Mouse (Mus musculus): Measurements from ENCODE around the gene Slc22a23. TPM values are rescaled to one million over a fixed set of nuclear protein-coding genes. Genes with fewer than 3 reads are reported as not detected.

Gene Slc22a23
- polyA plus RNA-seq, 1 experiment from 2014 or later: 6.0 TPM

DNA sequence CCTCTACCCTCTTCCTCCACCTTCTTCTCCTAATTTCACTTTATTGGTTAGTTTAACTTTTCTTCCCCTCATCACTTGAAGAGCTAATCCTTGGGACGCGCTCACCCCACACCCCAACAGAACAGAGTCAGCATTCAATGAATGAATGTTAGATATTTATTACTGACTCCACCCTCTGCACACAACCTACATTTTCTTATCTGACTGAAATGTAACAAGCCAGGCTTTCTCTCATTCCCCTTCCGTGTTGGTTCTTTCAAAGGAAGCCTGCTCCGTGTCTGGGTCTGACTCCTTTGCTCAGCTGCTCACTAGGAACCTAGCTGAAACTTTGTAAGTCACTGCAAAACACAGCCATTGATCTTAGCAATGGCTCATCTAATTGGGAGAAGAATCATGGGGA lies 1.8 kb upstream of the Slc22a23 start:
- Histone ChIP-seq H3K27me3 (replicated peaks; ENCODE audit: control insufficient read depth, insufficient read depth, low read length) (peaks cover 27% of the 10 kb centered on the region), H3K9me3 (ENCODE audit: control insufficient read depth, low read length) (no peaks in the 10 kb centered on the region), H3K4me2 (ENCODE audit: low read depth, low read length) (no peak overlapping the region), H3K36me3 (ENCODE audit: control insufficient read depth, insufficient read depth, low read length) (no peaks in the 10 kb centered on the region), H3K9ac (ENCODE audit: low read depth, low read length) (no peak overlapping the region), H3K4me1 (ENCODE audit: control insufficient read depth, insufficient read depth, low read length) (peaks cover 5% of the 10 kb centered on the region; the same call in 1 of the 2 replicates), H3K4me3 (ENCODE audit: low read depth, low read length) (no peak overlapping the region), H3K27ac (replicated peaks; ENCODE audit: low read depth, low read length) (no peak overlapping the region)
- WGBS: 62% methylated on average over 4 of the region's 4 CpGs
- DNase-seq (ENCODE audit: low spot score): no peak
- ATAC-seq (ENCODE audit: low read depth): no peak

- H3K27ac ChIP-seq (replicated peaks; ENCODE audit: low read depth, low read length): no peak overlapping the region
- WGBS: 50% methylated on average over 7 of the region's 7 CpGs
- H3K4me3 ChIP-seq (ENCODE audit: low read depth, low read length): no peak overlapping the region
- peaks cover 5% of the 10 kb centered on the region; the same call in 1 of the 2 replicates for H3K4me1 ChIP-seq (ENCODE audit: control insufficient read depth, insufficient read depth, low read length)
- peaks cover 27% of the 10 kb centered on the region for H3K27me3 ChIP-seq (replicated peaks; ENCODE audit: control insufficient read depth, insufficient read depth, low read length)
- ATAC-seq (ENCODE audit: low read depth): no peak
- no peak for DNase-seq (ENCODE audit: low spot score)
- peak overlapping the region; percentile 98; the same call in 1 of the 2 replicates for H3K4me2 ChIP-seq (ENCODE audit: low read depth, low read length)
- no peaks in the 10 kb centered on the region for H3K36me3 ChIP-seq (ENCODE audit: control insufficient read depth, insufficient read depth, low read length)
- no peaks in the 10 kb centered on the region for H3K9me3 ChIP-seq (ENCODE audit: control insufficient read depth, low read length)
- H3K9ac ChIP-seq (ENCODE audit: low read depth, low read length): no peak overlapping the region
These were observed 1.3 kb upstream of the Slc22a23 start for GRCm38 (mm10) chr13:34346238-34346637.

- WGBS: 0% methylated on average over 28 of the region's 101 CpGs
- H3K27me3 ChIP-seq (replicated peaks; ENCODE audit: control insufficient read depth, insufficient read depth, low read length): peaks cover 27% of the 10 kb centered on the region
- peak; percentile 70 for ATAC-seq (ENCODE audit: low read depth)
- H3K4me2 ChIP-seq (ENCODE audit: low read depth, low read length): peak overlapping the region; percentile 98
- H3K4me3 ChIP-seq (ENCODE audit: low read depth, low read length): peak overlapping the region; percentile 79
- H3K27ac ChIP-seq (replicated peaks; ENCODE audit: low read depth, low read length): peak overlapping the region; percentile 28; the same call in 1 of the 2 replicates
- H3K9ac ChIP-seq (ENCODE audit: low read depth, low read length): peak overlapping the region; percentile 82
- no peaks in the 10 kb centered on the region for H3K36me3 ChIP-seq (ENCODE audit: control insufficient read depth, insufficient read depth, low read length)
- peaks cover 5% of the 10 kb centered on the region; the same call in 1 of the 2 replicates for H3K4me1 ChIP-seq (ENCODE audit: control insufficient read depth, insufficient read depth, low read length)
- H3K9me3 ChIP-seq (ENCODE audit: control insufficient read depth, low read length): no peaks in the 10 kb centered on the region
- DNase-seq (ENCODE audit: low spot score): peak; percentile 36
These were observed 430 bp downstream of the Slc22a23 start for GRCm38 (mm10) chr13:34344376-34345127.

DNA sequence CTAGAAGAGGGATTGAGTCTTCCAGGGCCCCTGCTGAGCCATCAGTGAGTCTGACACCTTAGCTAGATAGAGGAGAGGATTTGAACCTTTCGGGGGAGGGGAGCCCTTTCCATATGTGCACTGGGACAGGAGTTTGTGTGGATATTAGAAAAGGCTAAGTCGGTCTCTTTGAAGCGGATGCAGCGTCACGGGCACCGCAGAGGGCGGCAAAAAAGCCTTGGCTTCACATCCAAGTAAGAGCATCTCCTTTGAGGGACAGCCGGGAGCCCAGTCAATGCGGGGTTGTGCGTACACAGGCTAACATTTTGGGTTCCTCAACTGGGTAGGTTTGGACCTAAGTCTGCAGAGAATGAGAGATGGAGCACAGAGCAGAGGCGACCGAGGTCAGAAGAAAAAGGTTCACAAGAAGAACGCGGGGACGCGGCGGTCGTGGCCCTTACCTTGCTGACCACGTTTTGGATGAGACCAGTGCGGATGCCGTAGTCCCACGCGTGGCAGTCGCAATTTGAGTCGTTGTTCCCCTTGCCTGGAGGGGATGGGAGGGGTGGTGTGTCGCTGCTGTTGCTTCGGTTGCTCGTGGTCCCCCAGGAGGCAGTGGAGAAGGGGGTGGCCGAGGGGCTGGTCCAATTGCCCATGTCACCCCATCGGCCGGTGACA lies 1.1 kb downstream of the Slc22a23 start:
- H3K4me2 ChIP-seq (ENCODE audit: low read depth, low read length): peak overlapping the region; percentile 98
- DNase-seq (ENCODE audit: low spot score) (peak; percentile 23), ATAC-seq (ENCODE audit: low read depth) (no peak)
- peaks cover 27% of the 10 kb centered on the region for H3K27me3 ChIP-seq (replicated peaks; ENCODE audit: control insufficient read depth, insufficient read depth, low read length)
- peaks cover 5% of the 10 kb centered on the region; the same call in 1 of the 2 replicates for H3K4me1 ChIP-seq (ENCODE audit: control insufficient read depth, insufficient read depth, low read length)
- no peaks in the 10 kb centered on the region for H3K9me3 ChIP-seq (ENCODE audit: control insufficient read depth, low read length)
- no peaks in the 10 kb centered on the region for H3K36me3 ChIP-seq (ENCODE audit: control insufficient read depth, insufficient read depth, low read length)
- no peak overlapping the region for H3K27ac ChIP-seq (replicated peaks; ENCODE audit: low read depth, low read length)
- WGBS: 1% methylated on average over 29 of the region's 31 CpGs
- H3K9ac ChIP-seq (ENCODE audit: low read depth, low read length): peak overlapping the region; percentile 82
- H3K4me3 ChIP-seq (ENCODE audit: low read depth, low read length): peak overlapping the region; percentile 79

GRCm38 (mm10) chr13:34342286-34342890 lies 2.6 kb downstream of the Slc22a23 start:
- Histone ChIP-seq H3K36me3 (ENCODE audit: control insufficient read depth, insufficient read depth, low read length) (no peaks in the 10 kb centered on the region), H3K27me3 (replicated peaks; ENCODE audit: control insufficient read depth, insufficient read depth, low read length) (peaks cover 27% of the 10 kb centered on the region), H3K4me2 (ENCODE audit: low read depth, low read length) (peak overlapping the region; percentile 98), H3K9ac (ENCODE audit: low read depth, low read length) (no peak overlapping the region), H3K4me3 (ENCODE audit: low read depth, low read length) (peak overlapping the region; percentile 79; the same call in 1 of the 2 replicates), H3K9me3 (ENCODE audit: control insufficient read depth, low read length) (no peaks in the 10 kb centered on the region), H3K27ac (replicated peaks; ENCODE audit: low read depth, low read length) (no peak overlapping the region), H3K4me1 (ENCODE audit: control insufficient read depth, insufficient read depth, low read length) (peaks cover 5% of the 10 kb centered on the region; the same call in 1 of the 2 replicates)
- DNase-seq (ENCODE audit: low spot score) (no peak), ATAC-seq (ENCODE audit: low read depth) (no peak)
- 70% methylated on average over 6 of the region's 6 CpGs for WGBS

GRCm38 (mm10) chr13:34336895-34337294 lies 8.1 kb downstream of the Slc22a23 start:
- H3K36me3 ChIP-seq (ENCODE audit: control insufficient read depth, insufficient read depth, low read length): no peaks in the 10 kb centered on the region
- 95% methylated on average over 1 of the region's 1 CpGs for WGBS
- H3K9me3 ChIP-seq (ENCODE audit: control insufficient read depth, low read length): no peaks in the 10 kb centered on the region
- no peak overlapping the region for H3K4me3 ChIP-seq (ENCODE audit: low read depth, low read length)
- H3K9ac ChIP-seq (ENCODE audit: low read depth, low read length): no peak overlapping the region
- no peak overlapping the region for H3K27ac ChIP-seq (replicated peaks; ENCODE audit: low read depth, low read length)
- ATAC-seq (ENCODE audit: low read depth): no peak
- H3K4me2 ChIP-seq (ENCODE audit: low read depth, low read length): no peak overlapping the region
- DNase-seq (ENCODE audit: low spot score): no peak
- H3K27me3 ChIP-seq (replicated peaks; ENCODE audit: control insufficient read depth, insufficient read depth, low read length): no peaks in the 10 kb centered on the region
- H3K4me1 ChIP-seq (ENCODE audit: control insufficient read depth, insufficient read depth, low read length): no peaks in the 10 kb centered on the region

DNA sequence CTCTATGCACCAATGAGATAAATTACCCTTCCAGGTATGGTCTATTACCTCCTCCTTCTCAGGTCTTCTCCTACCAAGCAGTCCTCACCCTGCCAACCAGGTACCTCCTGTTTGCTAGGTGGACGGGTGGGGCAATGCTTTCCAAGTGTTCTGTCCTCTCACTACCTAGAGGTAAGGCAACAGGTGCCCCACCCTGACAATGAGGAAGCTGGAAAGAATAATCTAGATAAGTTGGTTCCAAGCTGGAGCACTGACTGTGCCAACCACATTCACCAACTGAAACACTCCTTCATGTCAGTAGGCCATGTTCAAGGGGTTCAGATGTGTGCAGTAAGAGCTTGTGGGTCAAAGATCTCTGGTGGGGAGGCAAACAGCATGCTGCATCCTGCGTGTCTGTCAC lies 10.1 kb downstream of the Slc22a23 start:
- Histone ChIP-seq H3K4me1 (ENCODE audit: control insufficient read depth, insufficient read depth, low read length) (no peaks in the 10 kb centered on the region), H3K27ac (replicated peaks; ENCODE audit: low read depth, low read length) (no peak overlapping the region), H3K27me3 (replicated peaks; ENCODE audit: control insufficient read depth, insufficient read depth, low read length) (no peaks in the 10 kb centered on the region), H3K4me2 (ENCODE audit: low read depth, low read length) (no peak overlapping the region), H3K9me3 (ENCODE audit: control insufficient read depth, low read length) (no peaks in the 10 kb centered on the region), H3K9ac (ENCODE audit: low read depth, low read length) (no peak overlapping the region), H3K36me3 (ENCODE audit: control insufficient read depth, insufficient read depth, low read length) (no peaks in the 10 kb centered on the region), H3K4me3 (ENCODE audit: low read depth, low read length) (no peak overlapping the region)
- no peak for DNase-seq (ENCODE audit: low spot score)
- WGBS: 91% methylated on average over 2 of the region's 2 CpGs
- no peak for ATAC-seq (ENCODE audit: low read depth)

- H3K36me3 ChIP-seq (ENCODE audit: control insufficient read depth, insufficient read depth, low read length): no peaks in the 10 kb centered on the region
- H3K27ac ChIP-seq (replicated peaks; ENCODE audit: low read depth, low read length): no peak overlapping the region
- no peak overlapping the region for H3K4me2 ChIP-seq (ENCODE audit: low read depth, low read length)
- H3K9me3 ChIP-seq (ENCODE audit: control insufficient read depth, low read length): no peaks in the 10 kb centered on the region
- DNase-seq (ENCODE audit: low spot score) (no peak), ATAC-seq (ENCODE audit: low read depth) (no peak)
- no peaks in the 10 kb centered on the region for H3K4me1 ChIP-seq (ENCODE audit: control insufficient read depth, insufficient read depth, low read length)
- no peak overlapping the region for H3K4me3 ChIP-seq (ENCODE audit: low read depth, low read length)
- H3K9ac ChIP-seq (ENCODE audit: low read depth, low read length): no peak overlapping the region
- WGBS: 56% methylated on average over 7 of the region's 7 CpGs
- H3K27me3 ChIP-seq (replicated peaks; ENCODE audit: control insufficient read depth, insufficient read depth, low read length): no peaks in the 10 kb centered on the region
These were observed 12.2 kb downstream of the Slc22a23 start for GRCm38 (mm10) chr13:34332762-34333161.
